Mouse (Mus musculus) ovary, adult 18-20 months (tissue): Measurements from ENCODE around the gene Ntrk1.

ENCODE experiments used
- DNase-seq: peaks from one replicate; pipeline ENCODE4 v3.0.0; 2022; ENCODE audit warnings: low spot score, mixed read lengths

The Ntrk1 gene

DNA sequence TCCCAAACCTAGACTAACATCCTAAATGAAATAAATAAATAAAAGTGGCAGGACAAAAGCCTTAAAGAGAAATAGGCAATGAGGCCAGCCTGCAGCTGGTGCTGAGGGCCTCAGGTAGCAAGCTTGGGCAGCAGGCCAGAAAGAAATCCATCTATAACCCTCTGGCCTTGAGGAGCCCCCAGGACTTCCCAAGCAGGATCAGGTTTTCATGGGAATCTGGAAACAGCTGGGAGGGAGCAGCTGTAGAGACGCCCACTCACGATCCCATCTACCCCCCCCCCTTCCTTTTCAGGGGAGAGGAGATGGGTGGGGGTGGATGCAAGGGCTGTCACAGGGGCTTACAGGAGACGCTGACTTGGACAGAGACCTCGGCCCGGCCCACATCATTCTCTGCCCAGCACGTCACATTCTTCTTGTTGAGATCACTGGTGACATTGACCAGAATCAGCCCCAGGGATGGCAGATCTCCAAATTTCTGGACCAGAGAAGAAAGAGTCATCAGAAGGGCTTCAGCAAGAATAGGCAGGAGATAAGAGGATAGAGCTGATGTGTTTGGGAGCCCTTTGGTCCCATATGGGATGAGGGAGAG is 9.2 kb downstream of the Ntrk1 start:
- no peak for DNase-seq

DNA sequence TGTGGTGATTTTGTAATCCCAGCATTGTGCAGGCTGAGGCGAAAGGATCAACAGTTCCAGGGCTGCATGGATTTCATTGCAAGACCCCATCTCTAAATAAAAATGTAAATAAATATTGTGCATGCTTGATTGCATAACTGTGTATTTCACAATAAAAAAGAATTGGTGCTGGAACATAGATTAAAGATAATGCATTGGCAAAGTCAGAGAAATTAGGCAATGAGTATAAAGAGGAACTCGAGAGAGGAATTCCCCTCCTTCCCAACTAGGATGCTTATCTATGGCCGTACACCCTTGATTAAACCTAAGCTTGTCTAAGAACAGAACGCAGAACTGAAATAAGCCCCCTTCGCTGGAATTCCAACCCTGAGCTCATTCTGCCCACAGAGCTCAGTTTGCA is 9.8 kb downstream of the Ntrk1 start:
- no peak for DNase-seq

DNA sequence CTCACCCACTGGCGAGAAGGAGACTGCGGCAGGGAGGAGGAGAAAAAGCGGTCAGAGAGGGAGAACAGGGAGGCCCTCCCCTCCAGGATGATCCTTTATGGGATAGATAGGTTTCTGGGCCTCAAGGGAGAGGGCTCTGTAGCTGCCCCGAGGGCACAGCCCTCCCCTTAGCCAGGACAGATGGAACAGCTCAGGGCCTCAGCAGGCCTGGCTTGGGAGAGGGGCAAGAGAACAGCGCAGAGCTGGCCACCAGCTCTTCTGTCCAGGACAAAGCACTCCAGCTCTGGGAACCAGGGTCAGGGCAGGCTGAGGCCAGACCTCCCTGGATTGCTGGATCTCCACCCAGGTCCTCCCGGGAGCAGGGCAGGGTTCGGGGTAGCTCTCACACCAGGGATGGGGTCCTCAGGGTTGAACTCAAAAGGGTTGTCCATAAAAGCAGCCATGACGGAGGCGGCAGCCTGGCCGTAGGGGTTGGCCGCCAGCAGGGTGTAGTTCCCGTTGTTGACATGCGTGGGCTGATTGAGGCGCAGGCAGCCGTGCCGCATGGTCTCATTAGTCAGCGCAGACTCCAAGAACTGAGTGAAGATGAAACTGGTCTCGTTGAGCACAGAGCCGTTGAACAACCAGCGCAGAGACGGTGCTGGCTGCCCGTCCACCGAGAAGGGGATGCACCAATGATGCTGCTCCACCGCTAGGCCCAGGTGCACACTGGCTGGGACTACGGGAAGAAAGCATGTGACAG is 11.5 kb downstream of the Ntrk1 start:
- no peak for DNase-seq

DNA sequence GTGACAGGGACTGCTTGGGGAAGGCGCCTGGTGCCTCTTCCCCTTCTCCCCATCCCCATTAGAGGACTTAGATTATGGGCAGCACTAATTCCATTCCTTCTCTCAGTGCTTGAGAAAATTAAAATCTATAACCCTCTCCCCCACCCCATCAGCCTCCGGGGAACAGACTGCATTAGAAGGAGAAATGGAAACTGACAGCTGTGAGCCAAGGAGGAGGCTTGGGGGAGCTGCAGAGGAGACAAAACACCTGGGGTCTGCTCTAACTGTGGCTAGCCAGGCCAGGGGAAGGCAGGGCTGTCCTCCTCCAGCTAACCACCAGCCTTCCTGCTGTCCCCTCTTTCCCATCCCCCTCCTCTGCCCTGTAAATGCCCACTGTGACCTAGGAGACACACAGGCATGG is 15.9 kb downstream of the Ntrk1 start:
- DNase-seq, result no peak

DNA sequence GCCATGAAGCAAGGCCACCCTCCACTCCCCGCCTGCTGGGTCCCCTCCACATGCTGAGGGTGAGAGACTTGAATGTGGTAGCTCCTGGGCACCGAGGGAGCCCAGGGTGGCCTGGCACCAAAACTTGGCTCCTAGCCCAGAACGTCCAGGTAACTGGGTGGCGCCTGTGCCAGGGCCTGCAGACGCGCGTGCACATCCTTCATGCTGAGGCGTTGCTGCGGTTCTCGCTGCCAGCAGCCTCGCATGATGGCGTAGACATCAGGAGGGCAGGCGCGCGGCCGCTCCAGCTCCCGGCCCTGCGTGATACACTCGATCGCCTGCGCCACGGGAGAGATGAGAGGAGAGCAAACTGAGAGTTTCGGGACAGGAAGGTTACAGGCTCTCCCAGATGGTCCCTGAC is 16.7 kb downstream of the Ntrk1 start:
- DNase-seq, result no peak

DNA sequence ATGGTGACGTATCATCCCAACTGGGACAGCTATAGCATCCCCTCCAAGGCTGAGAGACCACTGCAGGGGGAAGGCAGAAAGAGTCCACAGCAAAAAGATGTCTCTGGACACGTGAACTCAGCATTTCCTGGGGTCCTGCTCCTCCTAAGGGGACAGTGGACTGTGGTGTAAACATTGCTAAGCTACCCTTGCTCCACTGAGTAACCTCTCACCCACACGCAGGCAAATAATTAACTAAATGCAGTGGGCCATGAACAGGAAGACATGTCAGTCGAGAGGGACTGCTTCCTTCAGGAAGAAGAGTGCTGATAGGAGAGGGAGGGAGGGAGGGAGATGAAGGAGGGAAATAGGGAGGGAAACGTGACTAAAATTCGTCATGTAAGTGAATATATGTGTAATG is 23.9 kb downstream of the Ntrk1 start:
- no peak for DNase-seq

DNA sequence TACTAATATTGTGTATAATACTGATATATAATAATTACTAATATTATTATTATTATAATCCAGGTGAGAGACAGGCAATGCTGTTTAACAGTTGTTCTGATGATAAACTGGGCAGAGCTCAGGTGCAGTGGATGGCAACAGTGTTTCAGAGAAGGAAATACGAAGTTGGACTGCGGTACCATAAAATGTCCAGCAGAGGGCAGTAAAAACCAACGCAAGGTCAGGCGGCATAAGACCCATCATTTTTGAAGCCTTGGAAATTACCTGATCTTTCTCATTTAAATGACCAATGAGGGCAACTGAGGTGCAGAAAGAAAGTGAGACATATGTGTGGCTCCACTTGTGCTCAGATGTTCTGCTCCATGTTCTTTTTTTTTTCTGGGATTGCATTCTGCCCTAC is 24.7 kb downstream of the Ntrk1 start:
- no peak for DNase-seq

DNA sequence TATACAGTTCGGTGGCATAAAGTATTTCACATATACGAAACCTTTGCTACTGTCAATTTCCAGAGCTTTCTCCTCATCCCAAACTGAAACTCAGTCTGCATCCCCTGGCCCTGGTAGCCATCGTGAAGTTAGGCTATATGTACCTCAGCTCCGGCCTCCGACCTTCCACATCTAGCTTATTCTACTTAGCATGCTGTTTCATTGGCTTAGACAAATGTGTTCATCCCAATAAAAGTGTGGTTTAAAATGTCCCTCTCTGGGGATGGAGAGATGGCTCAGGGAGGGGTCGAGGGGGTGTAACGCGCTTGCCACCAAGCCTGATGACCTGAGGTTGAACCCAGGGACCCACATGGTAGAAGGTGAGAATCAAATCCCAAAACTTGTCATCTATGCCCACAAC is 25.5 kb downstream of the Ntrk1 start:
- DNase-seq, result no peak

DNA sequence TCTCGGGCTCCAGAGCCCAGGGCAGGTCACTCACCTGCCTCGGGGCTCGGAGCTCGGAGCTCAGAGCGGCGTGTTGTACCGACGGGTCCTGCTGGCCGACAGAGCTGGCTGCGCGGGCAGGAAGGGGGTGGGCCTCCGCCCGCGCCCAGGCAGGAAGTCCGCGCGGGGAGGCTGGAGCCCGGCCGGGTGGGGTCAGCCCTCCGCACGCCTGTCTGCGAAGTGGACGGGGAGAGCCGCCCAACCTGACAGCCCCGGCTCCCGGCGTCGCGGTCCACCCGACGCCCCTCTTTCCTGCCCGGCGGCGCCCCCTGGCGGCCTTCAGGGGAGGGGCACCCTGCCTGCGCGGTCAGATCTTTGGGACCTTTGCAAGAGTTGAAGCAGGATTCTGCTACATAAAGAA is 26.1 kb downstream of the Ntrk1 start:
- DNase-seq, result peak; percentile 72

DNA sequence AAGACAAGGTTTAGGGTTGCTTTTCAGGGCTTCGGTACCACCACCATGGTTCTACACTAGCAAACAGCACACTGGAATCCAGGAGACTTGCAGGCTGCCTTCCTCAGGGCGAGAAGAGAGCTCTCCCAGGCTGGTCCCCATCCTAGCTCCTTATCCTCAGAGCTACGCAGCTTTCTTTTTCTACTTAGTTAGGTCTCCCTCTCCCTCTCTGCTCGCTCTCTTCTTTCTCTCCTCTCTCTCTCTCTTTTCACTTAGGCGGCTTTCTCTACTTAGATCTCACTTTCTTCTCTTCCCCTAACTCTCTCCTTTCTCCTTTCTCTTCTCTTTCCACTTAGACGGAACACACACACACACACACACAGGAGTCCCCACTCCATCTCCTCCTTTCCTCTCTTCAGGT is 26.5 kb downstream of the Ntrk1 start:
- no peak for DNase-seq

DNA sequence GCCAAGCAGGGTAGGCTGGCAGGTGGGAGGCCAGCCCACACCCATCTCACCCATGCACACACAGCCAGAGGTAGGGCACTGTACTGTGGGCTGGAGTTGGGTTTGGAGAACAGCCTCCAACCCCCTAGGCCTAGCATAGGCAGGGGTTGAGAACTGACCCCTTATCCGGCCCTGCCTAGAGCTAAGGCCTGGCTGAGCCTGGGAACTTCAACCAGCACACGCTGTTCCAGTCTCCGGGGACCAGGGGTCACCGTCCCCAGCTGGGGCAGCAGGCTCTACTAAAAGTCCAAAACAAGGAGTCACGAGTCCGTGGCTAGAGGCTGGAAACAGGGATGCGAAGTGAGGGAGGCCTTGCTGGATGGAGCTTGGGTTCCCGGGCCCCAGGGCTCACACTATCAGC is 27.2 kb downstream of the Ntrk1 start:
- DNase-seq, result no peak

DNA sequence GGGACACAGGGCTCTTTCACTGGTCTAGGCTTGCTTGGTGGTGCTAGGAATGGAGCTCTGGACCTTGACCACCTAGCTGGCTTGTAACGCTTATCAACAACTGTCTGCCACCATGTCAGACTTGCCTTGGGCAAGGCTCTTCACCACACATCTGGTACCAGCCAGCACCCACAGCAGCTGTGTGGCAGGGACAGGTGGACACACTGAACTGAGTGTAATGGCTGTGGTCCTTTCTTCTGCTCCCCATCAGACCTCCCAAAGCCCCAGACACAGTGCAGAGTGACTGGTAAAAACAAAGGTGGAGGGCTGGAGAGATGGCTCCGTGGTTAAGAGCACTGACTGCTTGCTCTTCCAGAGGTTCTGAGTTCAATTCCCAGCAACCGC is 28.7 kb downstream of the Ntrk1 start:
- no peak for DNase-seq

DNA sequence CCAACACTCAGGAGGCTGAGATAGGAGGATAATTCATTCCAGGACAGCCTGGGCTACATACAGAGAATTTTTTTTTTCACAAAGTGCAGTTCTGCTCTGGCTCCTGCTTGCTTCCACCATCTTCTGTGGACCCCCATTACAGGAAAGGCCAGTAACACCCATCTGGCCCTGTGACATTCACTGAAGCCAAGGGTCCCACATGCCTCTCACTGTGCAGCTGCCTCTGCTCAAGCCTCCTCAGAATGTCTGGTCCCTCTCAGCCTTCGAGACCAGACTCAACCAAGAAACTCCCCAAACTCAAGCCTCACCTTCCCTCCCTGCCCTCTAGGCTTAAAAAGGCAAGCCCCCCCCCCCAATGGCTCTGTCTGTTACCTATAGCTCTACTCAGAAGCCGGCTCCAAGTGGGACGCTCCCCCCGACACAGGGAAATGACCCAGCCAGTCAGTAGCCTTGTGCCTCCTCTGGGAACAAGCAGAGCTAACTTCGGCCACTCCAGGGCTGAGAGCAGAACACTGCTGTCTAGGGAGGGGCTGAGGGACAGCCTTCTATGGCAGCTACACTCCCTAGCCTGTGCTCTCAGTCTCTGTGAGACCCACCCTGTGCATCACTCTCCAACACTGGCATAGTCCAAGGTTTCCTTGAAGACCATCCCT is 29.2 kb downstream of the Ntrk1 start:
- no peak for DNase-seq

DNA sequence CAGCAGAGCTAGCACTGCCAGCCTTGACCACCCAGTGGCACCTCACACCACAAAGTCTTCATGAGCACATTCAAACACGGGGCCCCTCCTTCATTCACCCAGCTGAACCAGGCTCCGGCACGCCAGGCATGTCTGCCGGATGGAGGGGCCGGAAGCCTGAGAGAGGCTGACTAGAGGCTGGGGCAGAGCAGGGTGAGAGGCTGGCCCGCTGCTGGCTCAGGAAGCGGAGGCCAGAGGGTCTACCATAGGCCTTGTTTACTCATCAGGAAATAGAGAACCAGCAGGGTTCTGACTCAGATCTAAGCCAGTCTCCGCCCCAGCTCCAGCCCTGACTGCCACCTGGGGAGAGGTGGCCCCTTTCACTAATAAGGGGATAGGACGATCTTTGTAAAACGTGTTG is 29.9 kb downstream of the Ntrk1 start:
- DNase-seq, result no peak

DNA sequence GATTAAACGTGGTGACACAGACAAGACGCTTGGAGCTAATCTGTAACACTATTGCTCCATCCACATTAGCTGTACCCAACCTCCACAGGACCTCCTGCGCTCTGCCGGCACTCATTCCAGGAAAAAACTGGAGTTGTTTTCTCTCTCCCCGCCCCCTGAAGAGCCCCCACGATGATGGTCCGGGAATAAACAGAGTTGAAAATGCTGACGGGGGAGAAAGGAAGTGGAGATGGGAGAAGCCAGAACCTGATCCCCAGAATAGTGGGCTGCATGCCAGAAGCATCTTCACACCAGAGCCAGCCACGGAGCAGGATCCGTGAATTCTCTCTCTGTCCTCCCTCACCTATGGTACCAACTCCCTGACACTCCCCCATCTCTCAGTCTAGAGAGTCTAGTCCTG is 30.5 kb downstream of the Ntrk1 start:
- no peak for DNase-seq

DNA sequence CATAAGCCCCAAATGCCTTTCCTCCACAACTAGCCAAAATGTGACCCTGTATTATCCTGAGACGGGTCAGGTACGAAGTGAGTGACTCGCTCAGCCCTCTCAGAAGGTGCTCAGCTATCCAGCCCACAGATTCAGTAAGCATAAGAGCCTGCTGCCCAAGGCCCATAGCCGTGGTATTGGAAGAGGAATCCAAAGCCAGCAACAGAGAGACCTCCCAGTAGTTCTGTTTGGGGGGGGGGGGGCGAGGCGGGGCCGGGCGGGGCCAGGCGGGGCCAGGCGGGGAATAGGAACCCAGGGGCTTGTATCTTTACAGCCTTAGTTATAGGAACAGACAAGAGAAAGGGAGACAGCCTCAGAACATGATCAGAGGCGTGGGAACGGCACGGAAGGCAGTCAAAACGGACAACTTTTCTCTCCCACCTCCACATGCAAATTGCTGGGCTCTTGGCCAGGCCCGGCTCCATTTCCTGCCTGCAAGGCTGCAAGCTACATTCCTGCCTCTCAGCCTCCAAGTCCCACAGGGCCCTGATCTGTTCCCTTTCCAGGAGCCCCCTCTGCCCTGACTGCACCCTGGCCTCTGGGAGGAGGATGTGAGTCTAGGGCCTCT is 31.2 kb downstream of the Ntrk1 start:
- DNase-seq, result peak; percentile 53

DNA sequence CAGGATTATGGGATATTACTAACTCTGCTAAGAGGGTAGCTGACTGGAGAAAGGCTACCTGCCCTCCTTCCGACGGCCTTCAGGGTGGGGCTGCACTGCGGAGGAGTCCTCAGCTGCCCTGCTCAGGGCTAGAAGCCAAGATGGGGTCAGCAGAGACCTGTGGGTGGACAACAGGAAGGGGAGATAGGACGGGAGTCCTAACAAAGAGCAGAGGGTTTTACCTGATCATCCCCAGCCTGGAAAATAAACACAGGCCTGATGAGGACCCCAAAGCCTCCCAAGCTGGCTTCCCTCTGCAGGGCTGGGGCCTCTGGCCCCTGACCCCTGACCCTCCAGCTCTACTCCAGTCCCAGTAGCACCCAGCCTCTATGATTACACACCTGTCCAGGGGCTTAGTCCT is 31.8 kb downstream of the Ntrk1 start:
- no peak for DNase-seq

DNA sequence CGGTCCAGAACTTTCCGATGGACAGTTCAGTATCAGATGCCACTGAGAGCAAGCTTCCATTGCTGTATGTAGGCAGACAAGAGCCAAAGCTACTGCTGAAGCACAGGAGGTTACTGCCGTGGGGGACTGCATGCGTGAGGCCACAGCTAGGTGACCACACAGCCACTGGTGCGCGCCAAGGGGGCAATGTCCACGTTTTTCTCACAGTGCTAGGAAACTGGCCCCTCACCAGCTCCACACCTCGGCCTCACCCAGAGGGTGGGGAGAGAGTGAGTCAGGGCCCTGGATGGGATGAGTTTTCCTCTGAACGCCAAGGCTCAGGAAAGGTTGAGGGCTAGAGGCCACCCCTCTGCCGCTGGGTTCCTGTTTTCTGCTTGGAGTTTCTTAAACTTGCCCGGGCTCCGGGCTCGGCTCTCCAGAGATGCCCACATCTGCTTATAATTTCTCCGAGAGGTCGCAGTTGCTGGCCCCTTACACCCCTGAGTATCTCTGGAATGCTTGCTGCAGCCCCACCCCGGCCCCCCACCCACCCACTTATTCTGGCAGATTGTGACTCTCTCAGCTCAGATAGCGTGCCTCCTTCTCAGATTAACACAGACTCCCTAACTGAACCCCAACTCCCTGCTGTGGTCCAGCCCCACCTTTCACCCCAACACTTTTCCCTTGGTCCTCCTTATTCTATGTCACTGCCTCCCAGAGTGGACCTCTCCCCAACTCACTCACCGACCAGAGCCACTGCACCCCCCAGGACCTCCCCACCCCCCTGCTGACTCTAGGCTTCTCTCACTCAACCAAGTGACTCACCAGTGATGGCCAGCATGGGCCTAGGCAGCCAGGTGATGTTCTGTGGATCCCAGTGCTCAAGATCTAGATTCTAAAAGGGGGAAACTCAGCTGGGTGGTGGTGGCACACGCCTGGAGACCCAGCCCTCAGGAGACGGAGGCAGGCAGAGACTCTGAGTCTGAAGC is 33.3 kb downstream of the Ntrk1 start:
- DNase-seq, result no peak

DNA sequence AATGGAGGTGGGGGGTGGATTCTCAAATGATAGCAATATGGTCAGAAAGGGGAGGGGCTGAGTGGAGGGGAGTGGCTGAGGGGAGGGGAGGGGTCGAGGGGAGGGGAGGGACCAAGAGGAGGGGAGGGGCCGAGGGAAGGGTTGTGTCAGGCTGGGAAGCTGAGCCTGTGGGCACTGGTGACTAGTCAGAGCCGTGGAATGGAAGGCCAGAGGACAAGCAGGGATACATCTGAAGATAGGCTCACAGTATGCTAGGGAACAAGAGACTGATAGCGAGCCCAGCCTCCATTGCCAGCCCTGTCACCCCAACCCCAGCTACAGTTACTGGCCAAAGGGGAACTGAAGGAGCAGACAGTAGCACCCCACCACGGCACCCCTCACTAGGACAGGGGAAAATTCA is 36.3 kb downstream of the Ntrk1 start:
- no peak for DNase-seq

DNA sequence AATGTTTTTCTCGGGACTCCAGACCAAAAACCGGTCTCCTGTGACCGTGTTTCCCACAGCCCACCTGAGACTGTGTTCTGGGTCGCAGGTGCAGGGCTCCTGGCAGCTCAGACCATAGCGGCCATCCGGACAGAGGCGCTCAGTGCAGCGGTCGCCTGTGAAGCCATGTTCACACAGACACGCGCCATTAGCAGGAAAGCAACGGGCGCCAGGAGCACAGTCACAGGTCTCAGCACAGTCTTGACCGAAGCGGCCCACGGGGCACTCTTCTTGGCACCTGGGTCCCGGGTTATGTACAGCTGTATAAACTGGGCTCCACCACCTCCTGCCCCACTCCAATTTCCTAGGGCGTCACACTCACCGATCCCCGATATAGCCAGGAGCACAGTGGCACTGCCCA is 38.5 kb downstream of the Ntrk1 start:
- no peak for DNase-seq

DNA sequence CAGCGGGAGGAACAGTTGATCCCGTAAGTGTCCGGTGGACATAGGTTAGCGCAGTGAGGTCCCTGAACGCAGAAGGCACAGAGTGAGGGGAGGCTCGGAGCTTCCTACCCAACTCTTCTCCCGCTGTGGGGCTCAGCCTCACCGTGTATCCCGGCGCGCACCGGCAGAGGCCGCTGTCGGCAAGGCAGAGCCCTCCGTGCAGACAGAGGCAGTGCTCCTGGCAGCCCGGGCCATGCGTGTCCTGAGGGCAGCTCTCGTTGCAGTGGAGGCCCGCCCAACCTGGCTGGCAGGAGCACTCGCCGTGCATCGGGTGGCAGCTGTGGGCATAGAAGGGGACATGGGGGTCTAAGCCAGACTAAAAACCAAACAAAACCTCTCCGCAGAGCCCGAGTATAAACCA is 39.0 kb downstream of the Ntrk1 start:
- DNase-seq, result peak; percentile 65

DNA sequence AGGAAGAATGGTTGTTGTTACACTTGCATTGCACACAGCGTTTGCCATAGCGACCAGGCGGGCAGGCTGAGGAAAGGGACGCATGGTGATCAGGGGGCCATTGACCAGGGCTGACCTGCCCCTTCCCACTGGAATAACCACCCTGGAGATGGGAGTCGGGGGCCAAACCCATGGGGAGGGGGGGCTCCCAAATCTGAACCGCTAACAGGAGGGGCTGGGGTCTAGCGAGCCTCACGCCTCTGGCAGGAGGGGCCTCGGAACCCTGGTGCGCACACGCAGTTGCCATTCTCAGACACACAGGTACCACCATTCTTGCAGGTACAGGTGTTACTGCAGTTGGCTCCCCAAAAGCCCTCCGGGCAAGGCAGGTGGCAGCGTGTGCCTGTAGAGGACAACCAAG is 41.1 kb downstream of the Ntrk1 start:
- no peak for DNase-seq
